Mouse (Mus musculus) kidney, embryonic 16.5 days (tissue): ENCODE measurements at regions not wholly inside any gene's neighbourhood (a gene's known extent, or its start where the extent isn't known, plus 50 kb on each side); places are given as distances from the start of the nearest gene placed in this dataset.
A peak's percentile ranks its signal among the peaks of the same experiment; 100 is the strongest.

Source experiments
- ATAC-seq: fragments of 200-750 bp; cut with Nextera tagmentation; 2 replicates; pipeline ENCODE4 v1.8.0; 2017; ENCODE audit warnings: moderate TSS enrichment; ENCODE audit not compliant: low FRiP score, low TSS enrichment
- H3K27ac ChIP-seq: fragments of 300-500 bp; sonication (generic); 2 replicates; pipeline ENCODE4 v1.5.1; 2014; ENCODE audit warnings: low read length
- H3K27me3 ChIP-seq: fragments of 300-500 bp; sonication (generic); 2 replicates; pipeline ENCODE4 v1.6.1; 2014; ENCODE audit warnings: low read length, control low read depth, mixed read lengths; ENCODE audit not compliant: insufficient read depth
- H3K36me3 ChIP-seq: fragments of 300-500 bp; sonication (generic); 2 replicates; pipeline ENCODE4 v1.6.1; 2014; ENCODE audit warnings: low read length, control low read depth, mixed read lengths; ENCODE audit not compliant: insufficient read depth
- H3K4me1 ChIP-seq: fragments of 300-500 bp; sonication (generic); 2 replicates; pipeline ENCODE4 v1.6.1; 2014; ENCODE audit warnings: low read length, control low read depth, mixed read lengths; ENCODE audit not compliant: insufficient read depth
- H3K4me2 ChIP-seq: fragments of 300-500 bp; sonication (generic); replicated peaks from 2 replicates; pipeline ENCODE4 v1.6.1; 2014; ENCODE audit warnings: low read depth, low read length
- H3K4me3 ChIP-seq: fragments of 300-500 bp; sonication (generic); 2 replicates; pipeline ENCODE4 v1.5.1; 2014; ENCODE audit warnings: mild to moderate bottlenecking, low read length
- H3K9ac ChIP-seq: fragments of 300-500 bp; sonication (generic); replicated peaks from 2 replicates; pipeline ENCODE4 v1.6.1; 2014; ENCODE audit warnings: low read length
- H3K9me3 ChIP-seq: fragments of 300-500 bp; sonication (generic); 2 replicates; pipeline ENCODE4 v1.6.1; 2016; ENCODE audit warnings: low read length, control low read depth
- WGBS: fragments of 180-500 bp; shearing (Covaris S2); extraction: QIAGEN DNeasy Blood & Tissue Kit; methylation state at CpG from one replicate; pipeline ENCODE4 v1.1.7; 2014; 5-methylcytosine and 5-hydroxymethylcytosine counted together

DNA sequence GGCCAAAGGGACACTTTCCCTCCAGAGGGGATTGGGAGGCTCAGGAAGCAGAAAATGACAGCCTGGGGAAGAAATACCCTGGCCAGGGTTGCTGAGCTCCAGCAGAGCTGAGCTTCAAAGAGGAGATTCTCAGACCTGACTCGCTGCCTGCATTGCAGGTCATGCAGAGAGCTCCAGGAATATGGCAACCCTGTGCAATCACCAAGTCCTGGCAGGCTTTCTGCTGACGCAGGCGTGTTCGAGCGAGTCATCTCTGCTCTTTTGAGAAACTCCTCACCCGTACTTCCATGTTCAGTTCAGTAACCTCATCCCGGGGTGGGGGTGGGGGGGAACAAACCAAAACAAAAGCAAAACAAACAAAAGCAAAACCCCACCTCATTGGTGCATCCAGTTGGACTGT, 89.9 kb upstream of the Spin1 start:
- 77% methylated on average over 7 of the region's 7 CpGs for WGBS
- no peak overlapping the region for H3K27ac ChIP-seq
- ATAC-seq: no peak
- H3K27me3 ChIP-seq: no peaks in the 10 kb centered on the region
- H3K4me3 ChIP-seq: no peak overlapping the region
- H3K9ac ChIP-seq: no peak overlapping the region
- no peaks in the 10 kb centered on the region for H3K9me3 ChIP-seq
- no peaks in the 10 kb centered on the region for H3K4me1 ChIP-seq
- no peaks in the 10 kb centered on the region for H3K36me3 ChIP-seq
- H3K4me2 ChIP-seq: no peak overlapping the region

- Histone ChIP-seq H3K9ac (no peak overlapping the region), H3K36me3 (no peaks in the 10 kb centered on the region), H3K9me3 (no peaks in the 10 kb centered on the region), H3K4me3 (no peak overlapping the region), H3K27ac (no peak overlapping the region), H3K27me3 (no peaks in the 10 kb centered on the region), H3K4me1 (peaks cover 7% of the 10 kb centered on the region; the same call in 1 of the 2 replicates), H3K4me2 (no peak overlapping the region)
- WGBS: 67% methylated on average over 3 of the region's 3 CpGs
- no peak for ATAC-seq
Measured at GRCm38 (mm10) chr13:51016209-51016608, 84.5 kb upstream of the Spin1 start.

GRCm38 (mm10) chr13:51016956-51017703, 83.5 kb upstream of the Spin1 start:
- ATAC-seq: peak; percentile 6; the same call in 1 of the 2 replicates
- no peak overlapping the region for H3K4me3 ChIP-seq
- H3K4me1 ChIP-seq: peaks cover 10% of the 10 kb centered on the region; the same call in 1 of the 2 replicates
- no peak overlapping the region for H3K27ac ChIP-seq
- 72% methylated on average over 16 of the region's 16 CpGs for WGBS
- no peak overlapping the region for H3K9ac ChIP-seq
- H3K36me3 ChIP-seq: no peaks in the 10 kb centered on the region
- no peaks in the 10 kb centered on the region for H3K27me3 ChIP-seq
- no peak overlapping the region for H3K4me2 ChIP-seq
- no peaks in the 10 kb centered on the region for H3K9me3 ChIP-seq

DNA sequence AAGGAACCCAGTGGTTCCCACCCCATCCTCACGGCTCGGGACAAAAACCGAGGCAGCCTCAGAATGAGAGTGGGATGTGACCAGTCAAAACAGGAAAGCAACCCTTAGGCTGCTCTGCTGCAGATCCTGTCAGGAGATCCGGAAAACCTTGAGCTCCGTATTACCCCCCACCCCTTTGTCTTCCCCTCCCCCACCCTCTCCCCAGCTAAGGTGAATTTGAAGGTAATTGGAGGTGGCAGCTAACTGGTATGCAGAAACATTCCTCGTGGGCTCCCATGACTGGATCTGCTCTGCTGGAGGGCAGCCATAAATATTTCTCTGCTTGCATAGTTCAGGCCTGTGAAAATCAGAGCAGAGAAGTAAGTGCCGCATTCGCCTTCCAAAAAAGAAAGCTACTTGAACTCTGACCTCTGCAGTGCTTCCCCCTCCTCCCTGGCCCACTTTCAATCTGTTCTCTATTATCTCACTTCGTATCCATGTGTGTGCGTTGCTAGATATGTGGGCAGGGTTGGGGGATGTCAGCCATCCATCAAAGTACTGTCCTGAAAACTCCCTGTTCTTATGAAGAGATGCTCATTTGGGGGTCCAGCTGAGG, 82.9 kb upstream of the Spin1 start:
- Histone ChIP-seq H3K9ac (no peak overlapping the region), H3K27me3 (no peaks in the 10 kb centered on the region), H3K4me1 (peaks cover 17% of the 10 kb centered on the region; the same call in 1 of the 2 replicates), H3K9me3 (no peaks in the 10 kb centered on the region), H3K36me3 (no peaks in the 10 kb centered on the region), H3K4me3 (no peak overlapping the region), H3K27ac (0 out of 2 replicates have a peak overlapping the region, but pooled peaks have one; percentile 34), H3K4me2 (no peak overlapping the region)
- peak; percentile 74 for ATAC-seq
- WGBS: 18% methylated on average over 10 of the region's 10 CpGs

DNA sequence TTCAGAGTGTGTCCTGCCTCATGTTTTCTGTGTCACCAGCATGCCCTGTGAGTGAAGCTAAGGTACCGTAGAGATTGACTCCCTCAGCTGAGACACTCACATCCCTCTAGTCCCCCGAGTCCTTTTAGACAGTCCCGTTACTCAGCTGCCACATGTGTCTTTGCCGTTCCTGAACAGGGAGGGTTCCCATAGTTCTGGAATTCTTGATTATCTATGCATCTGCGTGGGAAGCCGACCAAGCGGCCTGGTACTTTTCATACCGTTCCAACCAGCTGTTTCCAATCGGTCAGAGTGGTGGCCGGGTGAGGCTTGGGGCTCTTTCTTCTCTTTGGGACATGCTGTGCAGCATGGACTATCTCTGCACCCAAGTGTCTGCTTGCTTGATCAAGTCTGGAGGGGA, 82.3 kb upstream of the Spin1 start:
- no peaks in the 10 kb centered on the region for H3K9me3 ChIP-seq
- H3K4me3 ChIP-seq: no peak overlapping the region
- no peaks in the 10 kb centered on the region for H3K36me3 ChIP-seq
- H3K9ac ChIP-seq: no peak overlapping the region
- 0 out of 2 replicates have a peak overlapping the region, but pooled peaks have one; percentile 34 for H3K27ac ChIP-seq
- ATAC-seq: no peak
- H3K4me1 ChIP-seq: peaks cover 22% of the 10 kb centered on the region; the same call in 1 of the 2 replicates
- WGBS: 60% methylated on average over 10 of the region's 10 CpGs
- H3K27me3 ChIP-seq: no peaks in the 10 kb centered on the region
- no peak overlapping the region for H3K4me2 ChIP-seq

- H3K4me2 ChIP-seq: no peak overlapping the region
- no peak for ATAC-seq
Measured at GRCm38 (mm10) chr13:51022401-51023250, 78.1 kb upstream of the Spin1 start.

GRCm38 (mm10) chr13:51023271-51023670, 77.4 kb upstream of the Spin1 start:
- H3K27ac ChIP-seq: no peak overlapping the region
- peaks cover 17% of the 10 kb centered on the region; the same call in 1 of the 2 replicates for H3K4me1 ChIP-seq
- no peak overlapping the region for H3K9ac ChIP-seq
- WGBS: 59% methylated on average over 11 of the region's 11 CpGs
- no peaks in the 10 kb centered on the region for H3K9me3 ChIP-seq
- H3K36me3 ChIP-seq: no peaks in the 10 kb centered on the region
- H3K27me3 ChIP-seq: no peaks in the 10 kb centered on the region
- H3K4me2 ChIP-seq: no peak overlapping the region
- ATAC-seq: no peak; the same call in 1 of the 2 replicates
- H3K4me3 ChIP-seq: no peak overlapping the region

More at GRCm38 (mm10) chr13:51022401-51023250, 78.1 kb upstream of the Spin1 start:
- 0 out of 2 replicates have a peak overlapping the region, but pooled peaks have one; percentile 11 for H3K9ac ChIP-seq
- no peaks in the 10 kb centered on the region for H3K9me3 ChIP-seq
- peak overlapping the region; percentile 68; the same call in 1 of the 2 replicates for H3K27ac ChIP-seq
- H3K27me3 ChIP-seq: no peaks in the 10 kb centered on the region
- H3K36me3 ChIP-seq: no peaks in the 10 kb centered on the region
- WGBS: 53% methylated on average over 13 of the region's 13 CpGs
- H3K4me3 ChIP-seq: no peak overlapping the region
- peaks cover 24% of the 10 kb centered on the region; the same call in 1 of the 2 replicates for H3K4me1 ChIP-seq

DNA sequence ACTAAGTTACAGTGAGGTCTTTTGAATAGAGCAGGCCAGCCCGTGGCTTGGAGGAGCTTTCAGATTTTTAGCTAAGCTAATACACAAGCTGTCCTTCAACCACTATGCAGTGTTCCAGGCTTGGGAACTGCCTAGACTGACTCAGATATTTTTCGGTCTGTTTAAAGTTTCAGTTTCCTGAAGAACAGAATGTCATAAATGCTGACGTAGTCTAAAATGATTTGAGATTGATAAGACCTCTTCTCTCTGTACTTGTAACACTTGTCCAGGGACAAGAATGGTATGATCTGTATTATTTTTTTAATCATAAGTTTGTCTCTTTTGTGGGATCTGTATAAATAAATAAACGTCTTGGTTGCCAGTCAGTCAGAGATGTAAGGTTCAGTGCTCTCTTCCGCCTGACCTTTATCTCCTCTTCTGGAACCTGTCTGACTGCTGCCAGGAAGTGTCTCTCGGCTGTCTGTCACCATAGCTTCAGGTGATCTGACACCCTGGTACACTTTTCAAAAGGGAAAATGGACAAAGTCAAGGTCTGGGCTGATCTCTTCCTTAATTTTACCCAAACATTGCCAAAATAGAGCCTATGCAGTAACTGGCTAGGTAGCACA, 74.3 kb upstream of the Spin1 start:
- Histone ChIP-seq H3K27ac (no peak overlapping the region), H3K4me2 (no peak overlapping the region), H3K9ac (no peak overlapping the region), H3K4me3 (no peak overlapping the region), H3K9me3 (peaks cover 6% of the 10 kb centered on the region), H3K36me3 (no peaks in the 10 kb centered on the region), H3K27me3 (no peaks in the 10 kb centered on the region), H3K4me1 (peaks cover 17% of the 10 kb centered on the region; the same call in 1 of the 2 replicates)
- 63% methylated on average over 6 of the region's 6 CpGs for WGBS
- no peak for ATAC-seq

DNA sequence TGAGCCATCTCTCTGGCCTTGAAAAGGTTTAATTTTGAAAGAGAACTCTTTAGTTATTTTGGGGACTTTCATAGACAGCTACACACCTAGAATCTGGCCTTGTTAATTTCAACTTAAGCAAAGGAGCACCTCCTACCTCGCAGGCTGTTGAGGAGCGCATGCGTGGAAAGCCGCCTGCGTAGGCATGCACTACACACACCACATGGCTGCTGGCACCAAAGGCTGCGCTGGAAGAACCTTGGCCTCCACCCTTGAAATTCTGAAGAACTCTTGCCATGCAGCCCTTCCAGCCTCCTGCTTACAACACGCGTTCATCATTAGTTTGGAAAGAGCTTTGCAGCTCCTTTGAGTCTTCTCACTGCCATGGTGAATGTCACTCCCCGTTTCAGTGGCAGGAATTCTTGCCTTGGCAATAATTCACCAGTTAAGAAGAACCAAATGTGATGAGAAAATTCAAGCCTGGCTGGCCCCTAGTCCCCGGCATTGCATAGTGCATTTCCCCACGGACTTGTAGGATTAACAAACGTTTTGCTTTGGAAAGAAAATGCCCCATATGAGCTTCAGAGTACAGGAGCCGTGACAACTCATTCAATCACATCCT, 62.7 kb upstream of the Spin1 start:
- 80% methylated on average over 13 of the region's 13 CpGs for WGBS
- Histone ChIP-seq H3K4me3 (no peak overlapping the region), H3K4me2 (no peak overlapping the region), H3K9ac (no peak overlapping the region), H3K4me1 (no peaks in the 10 kb centered on the region), H3K27me3 (no peaks in the 10 kb centered on the region), H3K27ac (no peak overlapping the region), H3K36me3 (no peaks in the 10 kb centered on the region), H3K9me3 (peaks cover 11% of the 10 kb centered on the region)
- ATAC-seq: no peak
